Mouse (Mus musculus): Measurements from ENCODE around the gene Slc25a1.
"Not testable (repeated sequence)": the region's sequence is repeated elsewhere in the genome, so short reads cannot be mapped to it uniquely, and the experiment has no call there.

Gene Slc25a1

GRCm38 (mm10) chr16:17928087-17928580, at the start of gene Slc25a1:
Slc25a1 (minus strand) TSS chr16:17928219.
- DNase-seq = peak; percentile 60

GRCm38 (mm10) chr16:17971853-17972252, 43.8 kb upstream of the Slc25a1 start:
- no peak for DNase-seq

- DNase-seq = no peak
These were observed 34.1 kb upstream of the Slc25a1 start for GRCm38 (mm10) chr16:17962091-17962490.

- not testable (repeated sequence) for DNase-seq
These were observed 28.1 kb upstream of the Slc25a1 start for GRCm38 (mm10) chr16:17956052-17956638.

GRCm38 (mm10) chr16:17951618-17952017, 23.6 kb upstream of the Slc25a1 start:
- DNase-seq = no peak

- DNase-seq = no peak
These were observed 22.0 kb upstream of the Slc25a1 start for GRCm38 (mm10) chr16:17950068-17950467.

- DNase-seq = no peak
These were observed 21.4 kb upstream of the Slc25a1 start for GRCm38 (mm10) chr16:17949421-17949877.

- DNase-seq = no peak
These were observed 17.2 kb upstream of the Slc25a1 start for GRCm38 (mm10) chr16:17945081-17945831.

- DNase-seq = no peak
These were observed 15.4 kb upstream of the Slc25a1 start for GRCm38 (mm10) chr16:17943466-17943865.

- no peak for DNase-seq
These were observed 11.3 kb upstream of the Slc25a1 start for GRCm38 (mm10) chr16:17939255-17939751.

- DNase-seq = peak; percentile 67
These were observed 10.8 kb upstream of the Slc25a1 start for GRCm38 (mm10) chr16:17938821-17939220.

GRCm38 (mm10) chr16:17938187-17938586, 10.2 kb upstream of the Slc25a1 start:
- DNase-seq = no peak

GRCm38 (mm10) chr16:17936776-17937175, 8.8 kb upstream of the Slc25a1 start:
- no peak for DNase-seq

- no peak for DNase-seq
These were observed 6.5 kb upstream of the Slc25a1 start for GRCm38 (mm10) chr16:17934445-17934910.

GRCm38 (mm10) chr16:17933594-17934444, 5.8 kb upstream of the Slc25a1 start:
- DNase-seq = no peak

GRCm38 (mm10) chr16:17931906-17932460, 4.0 kb upstream of the Slc25a1 start:
- no peak for DNase-seq

- DNase-seq = no peak
These were observed 1.6 kb upstream of the Slc25a1 start for GRCm38 (mm10) chr16:17929631-17930030.

GRCm38 (mm10) chr16:17929211-17929610, 1.2 kb upstream of the Slc25a1 start:
- no peak for DNase-seq

- no peak for DNase-seq
These were observed 647 bp upstream of the Slc25a1 start for GRCm38 (mm10) chr16:17928627-17929104.

- DNase-seq = no peak
These were observed 502 bp downstream of the Slc25a1 start for GRCm38 (mm10) chr16:17927351-17928082.

GRCm38 (mm10) chr16:17922163-17922538, 5.9 kb downstream of the Slc25a1 start:
- DNase-seq = peak; percentile 62

Measured in cerebellum, adult 11 months (tissue).